Mouse (Mus musculus) liver, embryonic 11.5 days (tissue): ENCODE measurements at regions not wholly inside any gene's neighbourhood (a gene's known extent, or its start where the extent isn't known, plus 50 kb on each side); places are given as distances from the start of the nearest gene placed in this dataset.

ENCODE experiments used
- ATAC-seq: fragments of 200-750 bp; cut with Nextera tagmentation; replicated peaks from 2 replicates; pipeline ENCODE4 v1.8.0; 2017; ENCODE audit warnings: moderate number of reproducible peaks, mild to moderate bottlenecking, moderate TSS enrichment, moderate library complexity; ENCODE audit not compliant: low FRiP score
- DNase-seq: peaks from one replicate; pipeline ENCODE4 v3.0.0-alpha.2; 2017; ENCODE audit warnings: low spot score
- H3K27ac ChIP-seq: fragments of 300-500 bp; sonication (generic); 2 replicates; pipeline ENCODE4 v1.5.1; 2014; ENCODE audit warnings: mild to moderate bottlenecking, low read depth, low read length, control low read depth
- H3K27me3 ChIP-seq: fragments of 300-500 bp; sonication (generic); replicated peaks from 2 replicates; pipeline ENCODE4 v1.6.1; 2014; ENCODE audit warnings: low read length, mixed read lengths; ENCODE audit not compliant: control insufficient read depth, insufficient read depth
- H3K36me3 ChIP-seq: fragments of 300-500 bp; sonication (generic); 2 replicates; pipeline ENCODE4 v1.6.1; 2014; ENCODE audit warnings: mild to moderate bottlenecking, low read length, moderate library complexity, mixed read lengths; ENCODE audit not compliant: control insufficient read depth, insufficient read depth
- H3K4me1 ChIP-seq: fragments of 300-500 bp; sonication (generic); replicated peaks from 2 replicates; pipeline ENCODE4 v1.6.1; 2014; ENCODE audit warnings: low read length, mixed read lengths; ENCODE audit not compliant: control insufficient read depth, insufficient read depth
- H3K4me2 ChIP-seq: fragments of 300-500 bp; sonication (generic); 2 replicates; pipeline ENCODE4 v1.6.1; 2014; ENCODE audit warnings: mild to moderate bottlenecking, control low read depth, moderate library complexity
- H3K4me3 ChIP-seq: fragments of 300-500 bp; sonication (generic); 2 replicates; pipeline ENCODE4 v1.5.1; 2014; ENCODE audit warnings: low read depth, low read length, control low read depth
- H3K9ac ChIP-seq: fragments of 300-500 bp; sonication (generic); 2 replicates; pipeline ENCODE4 v1.6.1; 2014; ENCODE audit warnings: low read depth, low read length, control low read depth
- H3K9me3 ChIP-seq: fragments of 300-500 bp; sonication (generic); 2 replicates; pipeline ENCODE4 v1.6.1; 2016; ENCODE audit warnings: low read length, inconsistent platforms, mixed read lengths; ENCODE audit not compliant: control insufficient read depth
- WGBS: fragments of 180-500 bp; shearing (Covaris S2); extraction: QIAGEN DNeasy Blood & Tissue Kit; methylation state at CpG from one replicate; pipeline ENCODE4 v1.1.7; 2014; 5-methylcytosine and 5-hydroxymethylcytosine counted together

DNA sequence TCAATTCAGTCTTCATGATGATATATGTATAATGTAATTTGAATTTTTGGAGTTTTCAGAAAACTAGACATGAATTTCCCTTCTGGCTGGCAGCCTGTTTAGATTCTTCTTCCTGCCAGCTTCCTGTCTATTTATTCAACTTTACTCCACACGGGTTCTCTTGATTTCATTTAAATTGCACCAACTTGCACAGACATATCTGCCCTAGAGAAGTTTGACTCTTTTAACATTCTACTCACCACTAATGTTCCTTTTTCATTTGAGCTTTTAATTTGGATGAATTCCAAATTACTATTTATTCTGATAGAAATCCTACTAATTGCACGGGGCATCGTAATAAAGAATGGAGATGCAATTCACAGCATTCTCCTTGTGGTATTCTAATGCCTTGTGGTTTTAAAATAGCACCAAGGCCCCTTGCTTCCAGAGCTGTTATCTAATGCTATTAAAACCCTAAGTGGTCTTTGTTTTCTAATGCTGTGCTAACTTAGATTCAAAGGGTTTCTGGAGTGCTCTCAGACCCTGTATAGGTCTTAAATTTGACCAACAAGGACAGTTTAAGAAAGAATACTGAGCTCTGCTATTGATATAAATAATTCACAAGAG, 96.7 kb upstream of the Itga4 start:
- no peak for DNase-seq
- Histone ChIP-seq H3K4me3 (no peak overlapping the region), H3K4me2 (no peak overlapping the region), H3K9me3 (no peaks in the 10 kb centered on the region), H3K27ac (no peak overlapping the region), H3K9ac (no peak overlapping the region), H3K4me1 (no peaks in the 10 kb centered on the region), H3K36me3 (no peaks in the 10 kb centered on the region), H3K27me3 (no peaks in the 10 kb centered on the region)
- WGBS = 60% methylated on average over 3 of the region's 3 CpGs
- ATAC-seq = no peak

DNA sequence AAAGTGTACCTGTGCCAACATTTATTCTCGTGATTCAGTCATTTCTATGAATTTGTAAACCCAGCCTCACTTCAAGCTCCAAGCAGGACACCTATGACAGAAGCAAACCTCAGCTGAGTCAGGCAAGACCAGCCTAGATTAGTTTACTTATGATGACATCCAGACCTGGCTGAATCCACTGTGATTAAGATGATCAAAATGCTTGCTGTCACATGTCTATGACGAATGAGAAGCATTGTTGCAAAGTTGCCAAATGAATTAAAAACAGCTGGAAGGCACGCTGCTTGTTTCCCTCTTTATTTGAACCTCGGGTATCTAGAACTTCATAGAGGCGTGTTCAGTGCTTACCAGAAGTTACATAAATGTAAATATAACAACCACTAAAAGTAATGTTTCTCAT, 95.9 kb upstream of the Itga4 start:
- no peak overlapping the region for H3K4me2 ChIP-seq
- H3K4me3 ChIP-seq = no peak overlapping the region
- no peak overlapping the region for H3K9ac ChIP-seq
- no peaks in the 10 kb centered on the region for H3K36me3 ChIP-seq
- DNase-seq (no peak), ATAC-seq (no peak)
- 81% methylated on average over 5 of the region's 5 CpGs for WGBS
- H3K9me3 ChIP-seq = no peaks in the 10 kb centered on the region
- H3K4me1 ChIP-seq = no peaks in the 10 kb centered on the region
- no peaks in the 10 kb centered on the region for H3K27me3 ChIP-seq
- no peak overlapping the region for H3K27ac ChIP-seq

GRCm38 (mm10) chr2:79172967-79173919, 82.0 kb upstream of the Itga4 start:
- H3K4me3 ChIP-seq = no peak overlapping the region
- no peaks in the 10 kb centered on the region for H3K36me3 ChIP-seq
- no peak for DNase-seq
- ATAC-seq = peak; percentile 88
- no peaks in the 10 kb centered on the region for H3K9me3 ChIP-seq
- WGBS = 43% methylated on average over 7 of the region's 7 CpGs
- H3K4me2 ChIP-seq = no peak overlapping the region; the same call in 1 of the 2 replicates
- H3K27ac ChIP-seq = no peak overlapping the region
- no peak overlapping the region for H3K9ac ChIP-seq
- H3K4me1 ChIP-seq = peaks cover 9% of the 10 kb centered on the region; the same call in 1 of the 2 replicates
- no peaks in the 10 kb centered on the region for H3K27me3 ChIP-seq

DNA sequence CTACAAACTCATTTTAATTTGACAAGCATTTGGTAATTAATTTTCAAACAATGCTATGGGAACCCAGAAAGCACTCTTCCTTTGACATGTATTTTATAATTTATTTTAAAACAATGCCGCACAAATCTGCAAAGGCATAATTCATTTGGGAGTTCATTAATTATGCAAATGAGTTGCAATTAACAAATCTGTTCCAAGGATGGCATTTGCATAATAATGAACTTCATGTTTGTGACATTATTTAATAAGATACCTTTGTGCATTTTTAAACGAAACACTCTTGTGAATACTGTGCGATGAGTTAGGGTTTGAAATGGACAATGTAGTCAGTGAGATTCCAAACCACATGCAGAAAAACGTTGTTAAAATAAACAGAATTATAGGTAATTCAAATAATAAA, 80.9 kb upstream of the Itga4 start:
- ATAC-seq (no peak), DNase-seq (no peak)
- peaks cover 9% of the 10 kb centered on the region; the same call in 1 of the 2 replicates for H3K4me1 ChIP-seq
- no peaks in the 10 kb centered on the region for H3K27me3 ChIP-seq
- H3K36me3 ChIP-seq = no peaks in the 10 kb centered on the region
- H3K9me3 ChIP-seq = no peaks in the 10 kb centered on the region
- no peak overlapping the region for H3K4me3 ChIP-seq
- H3K9ac ChIP-seq = no peak overlapping the region
- no peak overlapping the region for H3K4me2 ChIP-seq
- H3K27ac ChIP-seq = no peak overlapping the region
- 88% methylated on average over 4 of the region's 4 CpGs for WGBS

DNA sequence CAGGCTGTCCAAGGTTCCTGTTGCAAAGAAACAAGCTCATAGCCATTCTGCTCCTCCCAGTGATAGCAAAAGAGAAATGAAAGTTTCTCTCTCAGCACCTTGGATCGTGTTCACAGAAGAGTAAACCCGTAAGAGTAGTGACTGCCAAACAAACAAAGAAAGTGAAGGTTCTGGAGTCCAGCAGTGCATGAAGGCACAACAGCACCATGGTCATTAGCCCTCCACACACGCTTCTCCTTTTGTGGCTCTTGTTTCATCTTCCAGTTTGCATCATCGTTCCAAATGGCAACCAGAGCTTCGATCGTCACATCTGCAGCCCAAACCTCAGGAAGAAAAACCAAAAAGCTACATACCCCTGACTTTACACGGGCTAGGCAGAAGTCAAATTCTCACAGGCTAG, 74.4 kb upstream of the Itga4 start:
- Histone ChIP-seq H3K4me1 (no peaks in the 10 kb centered on the region), H3K4me3 (no peak overlapping the region), H3K27ac (no peak overlapping the region), H3K27me3 (no peaks in the 10 kb centered on the region), H3K9me3 (no peaks in the 10 kb centered on the region), H3K9ac (no peak overlapping the region), H3K4me2 (no peak overlapping the region), H3K36me3 (no peaks in the 10 kb centered on the region)
- WGBS = 74% methylated on average over 7 of the region's 7 CpGs
- no peak for DNase-seq
- ATAC-seq = no peak

GRCm38 (mm10) chr2:79183034-79183630, 72.1 kb upstream of the Itga4 start:
- H3K9ac ChIP-seq = no peak overlapping the region

GRCm38 (mm10) chr2:79185234-79186101, 69.8 kb upstream of the Itga4 start:
- Histone ChIP-seq H3K4me3 (no peak overlapping the region), H3K9me3 (no peaks in the 10 kb centered on the region), H3K27ac (no peak overlapping the region), H3K9ac (no peak overlapping the region), H3K4me2 (no peak overlapping the region), H3K4me1 (no peaks in the 10 kb centered on the region), H3K27me3 (no peaks in the 10 kb centered on the region), H3K36me3 (no peaks in the 10 kb centered on the region)
- no peak for DNase-seq
- WGBS = 84% methylated on average over 11 of the region's 11 CpGs
- no peak for ATAC-seq

More at GRCm38 (mm10) chr2:79183034-79183630, 72.1 kb upstream of the Itga4 start:
- Histone ChIP-seq H3K4me1 (no peaks in the 10 kb centered on the region), H3K4me2 (no peak overlapping the region), H3K27me3 (no peaks in the 10 kb centered on the region), H3K4me3 (no peak overlapping the region), H3K27ac (no peak overlapping the region), H3K9me3 (no peaks in the 10 kb centered on the region), H3K36me3 (no peaks in the 10 kb centered on the region)
- no peak for ATAC-seq
- WGBS = 86% methylated on average over 7 of the region's 7 CpGs
- DNase-seq = no peak

DNA sequence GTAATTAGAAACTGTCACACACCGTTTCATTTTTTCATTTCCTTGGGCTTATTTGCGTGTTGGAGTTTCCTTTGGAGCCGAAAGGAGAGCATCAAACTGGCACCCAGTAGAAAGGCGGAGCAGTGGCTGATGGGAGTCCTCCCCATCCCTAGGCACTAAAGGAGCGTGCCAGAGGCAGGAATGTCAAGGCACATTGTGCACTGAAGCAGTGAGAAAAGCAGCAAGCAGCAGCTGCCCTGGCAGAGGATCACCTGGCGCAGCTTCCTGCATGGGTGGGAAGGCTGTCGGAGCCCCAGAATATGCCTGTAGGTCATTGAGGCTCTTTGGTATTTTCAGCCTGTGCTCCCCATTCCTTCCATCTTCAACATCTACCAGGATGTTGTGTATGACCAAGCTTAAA, 68.3 kb upstream of the Itga4 start:
- WGBS = 89% methylated on average over 7 of the region's 7 CpGs
- H3K9ac ChIP-seq = no peak overlapping the region
- no peaks in the 10 kb centered on the region for H3K27me3 ChIP-seq
- DNase-seq (no peak), ATAC-seq (no peak)
- H3K4me3 ChIP-seq = no peak overlapping the region
- H3K9me3 ChIP-seq = no peaks in the 10 kb centered on the region
- no peak overlapping the region for H3K27ac ChIP-seq
- H3K4me2 ChIP-seq = no peak overlapping the region
- no peaks in the 10 kb centered on the region for H3K36me3 ChIP-seq
- no peaks in the 10 kb centered on the region for H3K4me1 ChIP-seq
